Mouse (Mus musculus) adrenal gland, postnatal 14 days (tissue): ENCODE results near the gene Relt. TPM values are rescaled to one million over a fixed set of nuclear protein-coding genes. Genes with fewer than 3 reads are reported as not detected.
A peak's percentile ranks its signal among the peaks of the same experiment; 100 is the strongest.

Experiments
- DNase-seq: peaks from one replicate; pipeline ENCODE4 v3.0.0; 2021; ENCODE audit warnings: mixed read lengths
- total RNA-seq: library from RNA; stranded (reverse); gene quantifications from 2 replicates; pipeline ENCODE4 v1.2.3, GENCODE M21; 2021

Gene Relt
- total RNA-seq, 1 experiment from 2014 or later: 3.1 TPM

DNA sequence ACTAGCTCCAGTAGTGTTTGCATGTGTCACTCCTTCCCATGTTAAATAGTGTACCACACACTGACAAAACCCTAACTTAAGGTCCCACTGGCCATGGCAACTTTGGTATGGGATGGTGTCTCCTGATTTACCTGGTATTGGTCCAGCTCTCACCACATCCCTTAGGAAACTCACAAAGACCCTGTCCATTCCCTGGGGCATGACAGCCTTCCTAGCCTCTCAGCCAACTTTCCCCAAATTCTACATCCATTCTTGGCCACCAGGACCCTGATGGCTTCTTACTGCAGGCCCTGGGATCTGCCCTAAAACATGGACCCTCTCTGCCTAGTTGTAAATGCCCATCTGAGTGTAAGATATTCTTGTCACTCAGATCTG lies 18.2 kb downstream of the Relt start:
- DNase-seq: no peak

DNA sequence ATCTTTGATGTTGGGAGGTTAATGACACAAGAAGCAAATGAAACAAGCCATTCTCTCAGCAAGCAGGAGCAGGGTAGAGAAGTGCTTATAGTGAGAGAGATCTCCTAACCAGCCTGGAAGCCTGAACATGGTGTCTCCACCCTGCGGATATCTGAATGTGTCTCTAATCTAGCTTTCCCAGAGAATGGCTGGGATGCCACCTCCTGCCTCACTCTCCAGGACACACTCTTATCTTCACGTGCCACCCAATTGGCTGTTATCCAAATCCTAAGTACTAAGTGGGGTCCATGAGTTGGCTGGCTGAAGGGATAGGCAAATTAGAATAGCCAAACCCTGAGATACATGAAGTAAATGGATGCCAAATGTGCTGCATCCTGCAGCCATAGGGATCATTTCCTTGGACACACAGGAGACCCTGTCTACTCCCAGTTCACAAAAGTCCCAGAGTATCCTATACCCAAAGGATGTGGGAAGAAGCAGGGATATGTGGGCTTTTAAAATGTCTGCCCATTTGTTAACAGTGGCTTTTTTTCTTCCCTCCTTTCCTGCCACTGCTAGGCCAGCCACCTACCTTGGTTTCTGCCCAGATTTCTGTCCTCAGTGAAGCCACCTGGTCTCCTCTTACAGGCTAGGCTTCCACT lies 18.7 kb downstream of the Relt start:
- no peak for DNase-seq

DNA sequence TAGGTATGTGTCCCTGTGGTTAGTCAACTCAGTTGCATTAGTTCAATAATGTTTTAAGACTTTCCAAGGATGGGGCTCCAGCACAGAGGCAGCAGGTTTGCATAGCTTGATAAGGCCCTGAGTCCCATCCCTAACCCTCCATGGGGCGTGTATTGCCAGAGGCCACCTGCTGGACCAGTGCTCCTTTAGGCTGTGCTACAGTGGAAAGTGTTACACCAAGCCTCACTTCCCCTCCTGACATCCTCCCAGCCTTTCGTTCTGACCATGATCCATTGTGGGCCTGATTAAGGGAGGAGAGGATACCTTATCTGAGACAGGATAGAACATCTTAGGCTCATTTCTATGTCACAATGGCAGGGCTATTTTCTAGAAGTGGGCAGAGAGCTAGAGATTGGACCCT lies 19.4 kb downstream of the Relt start:
- DNase-seq: no peak

DNA sequence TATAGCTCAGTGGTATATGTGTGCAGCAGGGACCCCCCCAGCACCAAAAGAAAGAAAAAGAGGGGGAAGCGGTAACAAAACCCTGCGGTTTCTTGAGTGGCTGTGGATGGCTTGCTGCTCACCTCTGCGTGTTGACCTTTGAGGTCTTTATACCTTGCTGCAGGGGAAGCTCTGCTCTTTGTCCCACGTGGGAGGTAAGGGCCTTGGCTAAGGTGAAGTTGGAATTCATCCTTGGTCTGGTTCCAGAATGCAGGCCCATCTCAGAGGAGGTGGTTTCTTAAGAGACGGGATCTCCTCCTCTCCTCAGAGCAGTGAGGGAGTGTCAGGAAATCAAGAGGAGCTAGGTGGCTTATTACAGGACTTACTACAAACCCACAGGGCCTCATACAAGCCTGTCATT lies 21.1 kb downstream of the Relt start:
- no peak for DNase-seq

DNA sequence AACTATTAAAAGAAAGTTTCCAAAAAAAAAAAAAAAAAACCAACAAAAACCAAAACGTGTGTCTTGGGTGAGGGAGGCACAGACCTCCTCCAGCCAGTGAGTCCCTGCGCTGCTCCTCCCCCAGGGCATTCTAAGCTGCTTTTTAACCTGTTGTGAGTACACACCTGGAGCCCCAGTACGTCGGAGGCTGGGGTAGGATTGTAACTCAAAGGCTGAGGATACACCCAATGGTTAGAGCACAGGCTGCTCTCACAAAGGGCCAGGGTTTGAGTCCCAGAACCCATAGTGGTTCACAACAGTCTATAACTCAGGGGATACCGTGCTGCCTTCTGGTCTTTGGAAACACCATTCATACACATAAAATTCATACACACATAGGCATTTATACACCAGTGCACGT lies 21.6 kb downstream of the Relt start:
- no peak for DNase-seq

DNA sequence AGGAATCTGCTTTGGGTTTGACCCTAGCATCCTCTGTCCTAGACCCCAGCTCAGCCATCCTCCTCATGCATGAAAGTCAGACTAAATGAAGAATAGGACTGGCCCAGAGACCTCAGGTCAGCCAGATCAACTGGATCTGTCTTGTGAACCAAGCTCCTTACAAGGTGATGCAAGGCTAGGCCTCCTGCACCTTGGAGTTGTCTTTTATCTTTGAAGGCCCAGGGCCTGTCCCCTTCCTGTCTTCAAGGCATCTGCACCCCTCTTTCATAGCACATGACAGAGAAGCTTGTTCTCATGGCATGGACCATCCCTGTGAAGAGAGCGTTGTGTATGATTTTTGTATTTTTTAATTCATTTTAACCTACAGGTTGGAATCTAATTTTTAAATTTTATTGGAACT lies 22.3 kb downstream of the Relt start:
- DNase-seq: no peak

DNA sequence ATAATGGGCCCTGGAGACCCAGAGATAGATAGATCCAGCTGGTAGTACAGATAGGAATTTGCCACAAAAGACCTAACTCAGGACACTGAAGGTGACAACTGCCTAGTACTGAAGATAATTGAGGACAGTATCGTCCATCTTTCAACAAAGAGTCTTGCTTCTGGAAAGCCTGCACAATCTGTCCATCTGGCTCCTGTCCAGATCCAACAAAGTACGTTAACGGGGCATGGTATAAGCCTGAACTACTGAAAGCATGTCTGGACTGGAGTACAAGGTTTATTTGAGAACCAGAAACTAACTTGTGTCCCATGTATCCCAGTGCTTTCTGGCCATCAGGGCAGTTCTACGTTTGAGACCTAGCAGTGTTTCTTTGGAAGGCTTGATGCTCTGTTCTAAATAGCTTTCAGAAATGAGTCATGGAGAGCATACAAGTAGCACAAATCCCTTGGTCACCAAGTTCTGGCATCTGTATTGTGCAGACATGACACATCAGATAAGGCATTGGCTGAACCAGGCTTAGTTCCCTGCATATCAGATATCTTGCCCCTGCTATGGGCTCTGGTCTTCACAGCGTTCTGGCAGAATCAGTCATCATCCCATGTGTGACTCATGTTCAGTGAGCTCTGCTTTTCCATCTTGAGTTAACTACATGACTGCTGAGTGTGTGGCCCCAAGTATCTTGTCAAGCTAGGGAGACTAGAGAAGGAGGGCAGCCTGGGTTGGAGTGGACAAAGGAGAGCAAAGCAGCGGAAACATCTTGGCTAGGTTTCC lies 23.4 kb downstream of the Relt start:
- peak; percentile 35 for DNase-seq

DNA sequence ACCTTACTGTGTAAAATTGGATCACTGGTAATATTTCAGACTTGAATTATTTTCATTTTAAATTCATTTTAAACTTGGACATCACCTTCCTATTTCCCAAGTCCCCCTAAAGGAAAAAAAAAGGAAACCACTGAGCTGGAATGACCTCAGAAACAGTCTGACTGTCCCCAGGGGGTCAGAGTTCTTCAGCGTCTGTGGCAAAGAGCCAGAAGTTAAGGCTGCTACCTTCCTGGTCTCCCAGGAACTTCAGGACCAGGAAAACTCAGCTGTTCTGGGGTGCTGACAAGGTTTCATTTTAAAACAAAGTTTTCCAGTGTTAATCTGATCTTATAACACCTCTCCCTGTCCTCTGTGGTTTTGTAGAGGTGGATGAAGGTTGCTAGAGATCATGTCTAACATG lies 25.5 kb downstream of the Relt start:
- DNase-seq: no peak

DNA sequence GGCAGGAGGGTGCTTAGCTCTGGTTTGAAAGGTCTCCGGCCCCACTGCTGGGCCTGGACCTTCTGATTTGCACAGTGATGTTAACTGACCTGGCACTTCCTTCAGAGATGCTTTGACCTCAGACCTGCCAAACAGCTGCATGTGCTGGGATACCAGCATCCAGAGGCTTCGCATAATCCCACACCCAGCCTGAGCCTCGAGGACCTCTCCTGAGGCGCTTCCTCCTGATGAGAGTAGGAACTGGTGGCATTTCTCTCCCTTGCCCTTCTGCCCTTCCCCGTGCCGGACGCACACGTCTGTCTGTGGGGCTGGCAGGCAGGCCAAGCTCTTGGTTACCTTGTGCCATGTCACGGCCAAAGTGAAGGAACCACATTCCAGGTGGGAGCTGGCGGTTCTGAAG lies 26.6 kb downstream of the Relt start:
- DNase-seq: no peak

DNA sequence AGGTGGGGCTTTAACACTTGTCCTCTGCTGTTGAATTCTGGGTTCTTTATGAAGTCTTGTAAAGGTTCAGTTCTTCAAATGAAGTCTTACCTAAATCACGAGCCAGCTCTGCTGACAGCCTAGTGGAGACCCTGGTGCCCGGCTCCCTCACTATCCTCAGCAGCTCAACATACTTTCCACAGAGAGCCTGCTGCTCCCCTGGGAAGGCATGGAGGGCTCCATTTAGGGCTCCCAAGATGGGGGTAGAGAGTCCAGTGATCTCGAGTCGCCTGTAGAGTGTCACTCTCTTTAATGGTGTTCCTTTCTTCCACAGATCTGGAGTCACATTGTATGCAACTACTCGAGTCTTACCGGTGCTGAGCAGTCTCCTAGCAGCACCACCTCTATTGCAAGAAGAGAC lies 27.5 kb downstream of the Relt start:
- no peak for DNase-seq

DNA sequence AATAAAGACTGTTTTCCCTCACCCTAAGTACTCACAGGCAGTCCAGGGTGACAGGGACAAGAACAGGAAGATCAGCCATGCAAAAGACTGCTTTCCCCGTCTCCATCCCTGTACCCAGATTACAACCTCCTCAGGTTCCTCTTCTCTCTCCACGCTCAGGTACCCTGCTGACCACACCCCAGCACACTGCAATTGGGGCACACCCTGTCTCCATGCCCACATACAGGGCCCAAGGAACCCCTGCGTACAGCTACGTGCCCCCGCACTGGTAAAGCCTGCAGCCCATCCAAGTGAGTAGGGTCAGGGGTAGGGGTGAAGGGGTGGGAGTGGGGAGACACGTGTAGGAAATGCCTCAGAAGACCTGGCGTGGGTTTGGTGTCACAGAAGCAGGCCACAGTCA lies 28.1 kb downstream of the Relt start:
- no peak for DNase-seq

DNA sequence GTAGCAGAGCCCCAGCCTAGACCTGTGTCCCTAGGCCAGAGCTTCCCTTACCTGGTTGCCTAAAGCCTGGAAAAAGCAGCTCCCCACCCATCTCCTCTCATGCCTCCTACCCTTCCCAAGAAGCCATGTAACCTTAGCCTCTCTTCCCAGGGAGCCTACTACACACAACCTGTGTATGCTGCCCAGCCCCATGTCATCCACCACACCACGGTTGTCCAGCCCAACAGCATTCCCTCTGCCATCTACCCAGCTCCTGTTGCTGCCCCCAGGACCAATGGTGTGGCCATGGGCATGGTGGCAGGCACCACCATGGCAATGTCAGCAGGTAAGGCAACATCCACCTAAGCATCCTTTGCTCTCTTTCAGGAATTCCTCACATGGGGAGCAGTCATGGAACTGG lies 29.4 kb downstream of the Relt start:
- DNase-seq: no peak

DNA sequence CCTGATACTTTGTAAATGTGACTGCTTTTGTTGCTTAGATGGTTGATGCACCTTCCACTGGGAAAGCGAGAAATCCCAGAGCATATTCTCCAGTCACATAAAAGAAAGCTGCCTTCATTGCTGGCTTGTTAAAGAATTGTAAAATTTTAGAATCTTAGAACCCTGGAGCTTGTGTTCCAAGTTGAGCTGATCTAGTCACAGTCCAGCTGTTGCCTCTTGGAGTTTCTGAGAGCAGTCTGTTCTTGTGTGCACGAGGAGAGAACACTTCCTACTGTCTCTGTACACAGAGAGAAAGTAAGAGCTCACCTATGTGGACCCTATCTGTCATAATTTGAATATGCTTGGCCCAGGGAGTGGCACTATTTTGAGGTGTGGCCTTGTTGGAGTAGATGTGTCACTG lies 34.7 kb downstream of the Relt start:
- DNase-seq: no peak

DNA sequence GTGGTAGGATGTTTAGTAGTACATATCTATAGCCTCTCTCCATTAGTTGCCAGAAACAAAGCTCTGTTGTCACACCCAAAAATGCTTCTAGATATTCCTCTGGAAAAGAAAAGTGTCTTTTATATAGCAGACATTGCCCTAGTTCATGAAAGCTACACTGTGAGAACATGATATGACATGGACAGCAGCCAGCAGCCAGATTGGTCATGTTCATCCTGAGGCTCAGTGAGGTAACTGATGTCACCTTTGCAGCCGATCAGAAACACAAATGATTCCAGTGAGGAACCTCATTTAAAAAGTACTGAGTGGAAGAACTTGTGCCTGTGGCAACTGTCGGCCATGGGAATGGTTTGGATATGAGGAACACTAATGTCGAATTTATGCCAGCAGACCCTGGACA lies 38.6 kb downstream of the Relt start:
- DNase-seq: no peak

DNA sequence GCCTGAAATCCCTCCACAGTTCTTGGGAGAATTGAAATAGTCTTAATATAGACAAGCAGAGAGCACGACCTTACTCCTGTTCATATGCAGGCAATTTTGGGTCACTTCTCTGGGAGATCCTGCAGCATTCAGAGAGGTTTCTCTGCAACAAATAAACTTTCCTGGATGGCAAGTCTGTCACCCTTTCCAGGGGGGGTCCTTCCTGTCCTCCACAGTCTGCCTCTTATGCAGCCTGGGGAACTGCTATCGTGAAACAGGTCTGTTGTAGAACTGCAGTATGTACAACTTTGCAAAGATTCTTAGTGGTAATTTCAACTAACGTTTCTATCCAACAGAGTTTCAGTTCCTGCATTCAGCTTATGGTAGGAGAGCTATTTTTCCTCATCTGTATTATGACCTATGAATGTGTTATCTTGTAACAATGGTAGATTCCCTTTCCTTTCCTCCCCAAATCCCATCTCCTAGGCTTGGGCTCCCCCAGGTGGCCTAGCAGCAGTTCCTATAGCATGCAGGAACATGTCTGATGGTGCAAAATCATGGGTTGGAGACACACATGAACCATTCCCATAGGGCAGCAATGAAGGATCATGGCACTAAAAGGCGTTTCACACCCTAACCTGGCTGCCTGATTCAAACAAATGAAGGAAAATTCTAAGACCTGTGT lies 44.7 kb downstream of the Relt start:
- DNase-seq: peak; percentile 52

DNA sequence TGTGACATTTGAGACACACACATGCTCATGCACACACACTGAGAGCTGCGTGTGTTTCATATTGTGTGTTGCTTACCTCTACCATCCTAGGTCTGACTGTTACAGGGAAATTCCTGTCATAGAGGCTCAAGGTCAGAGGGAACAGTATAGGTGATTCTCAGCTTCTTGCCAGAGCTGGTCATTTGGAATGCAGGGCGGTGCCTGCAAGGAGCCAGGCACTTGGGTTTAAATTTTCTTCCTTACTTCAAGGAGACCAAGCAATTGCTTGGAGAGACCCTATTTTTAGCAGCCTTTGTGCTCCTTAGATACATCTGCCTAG lies 45.8 kb downstream of the Relt start:
- DNase-seq: no peak

DNA sequence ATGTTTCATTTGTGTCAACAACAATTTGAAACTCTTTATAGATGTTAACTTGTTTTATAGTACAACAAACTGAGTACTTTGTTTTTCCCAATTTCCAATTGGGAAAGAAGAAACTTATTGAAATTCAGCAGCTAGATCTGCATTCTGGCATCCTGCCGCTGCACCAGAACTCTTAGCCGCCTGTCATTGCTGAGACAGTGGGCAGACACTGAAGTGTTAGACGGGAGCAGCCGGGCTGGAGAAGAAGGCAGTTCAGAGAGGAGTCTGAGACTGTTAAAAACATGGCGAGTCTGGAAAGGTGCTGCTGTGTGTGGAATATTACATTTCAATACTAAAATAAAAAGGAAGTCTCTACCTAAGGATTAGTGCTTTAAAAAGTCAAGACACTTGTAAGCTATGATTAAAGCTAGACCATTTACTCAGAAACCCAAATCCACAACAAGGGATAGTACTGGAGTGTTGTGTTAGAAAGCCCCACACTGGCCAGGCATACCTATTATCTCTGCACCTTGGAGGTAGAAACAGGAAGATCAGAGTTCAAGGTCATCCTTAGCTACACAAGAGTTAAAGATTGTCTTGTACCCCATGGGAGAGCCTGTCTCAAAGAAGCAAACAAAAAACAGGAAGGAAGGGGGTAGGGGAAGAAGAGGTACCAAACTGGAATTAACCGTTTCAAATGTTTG lies 46.3 kb downstream of the Relt start:
- DNase-seq: no peak

DNA sequence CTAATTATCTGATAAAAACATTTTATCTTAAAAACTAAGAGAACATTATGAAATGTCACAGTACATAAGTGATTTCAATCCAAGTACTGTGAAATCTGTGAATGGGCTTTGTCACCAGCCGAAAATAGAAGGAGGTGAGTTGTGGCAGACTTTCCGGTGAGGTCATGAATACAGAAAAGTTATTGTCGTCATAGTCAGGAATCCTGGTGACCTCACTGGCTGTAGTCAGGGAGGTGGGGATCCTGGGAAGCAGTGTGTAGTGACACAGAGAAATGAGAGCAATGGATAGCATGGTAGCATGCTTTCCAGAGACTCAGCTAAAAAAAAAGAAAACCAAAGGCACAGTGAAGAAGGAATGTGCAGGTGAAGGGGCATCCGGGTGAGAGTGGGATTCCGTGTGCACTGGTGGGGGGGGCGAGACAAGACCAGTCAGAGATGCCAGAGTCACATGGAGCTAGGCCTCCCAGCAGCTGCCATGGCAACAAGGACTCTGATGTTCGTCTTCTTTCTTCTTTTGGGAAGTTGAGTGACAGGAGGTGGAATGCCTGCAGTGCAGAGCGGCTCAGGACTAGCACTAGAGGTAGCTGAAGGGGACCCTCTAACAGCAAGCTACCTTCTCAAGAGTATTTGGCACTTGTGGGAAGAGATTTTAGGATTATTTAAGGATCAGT lies 47.2 kb downstream of the Relt start:
- no peak for DNase-seq

DNA sequence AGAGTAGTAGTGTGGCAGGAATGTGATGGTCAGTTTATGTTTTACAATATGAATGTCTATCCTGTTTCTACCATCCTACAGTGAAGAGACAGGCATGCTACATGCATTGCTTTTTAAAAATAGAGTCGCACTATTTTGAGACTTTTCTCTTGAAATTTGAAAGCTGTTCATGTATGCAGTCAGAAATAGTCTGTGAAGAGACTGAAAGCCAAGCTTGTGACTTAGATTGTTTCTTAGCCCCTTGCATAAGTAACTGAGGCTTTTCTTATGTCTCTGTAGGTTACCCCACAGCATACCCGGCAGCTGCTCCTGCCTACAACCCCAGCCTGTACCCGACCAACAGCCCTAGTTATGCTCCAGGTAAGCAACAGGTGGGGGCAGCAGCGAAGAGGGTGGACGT lies 50.6 kb downstream of the Relt start:
- no peak for DNase-seq

DNA sequence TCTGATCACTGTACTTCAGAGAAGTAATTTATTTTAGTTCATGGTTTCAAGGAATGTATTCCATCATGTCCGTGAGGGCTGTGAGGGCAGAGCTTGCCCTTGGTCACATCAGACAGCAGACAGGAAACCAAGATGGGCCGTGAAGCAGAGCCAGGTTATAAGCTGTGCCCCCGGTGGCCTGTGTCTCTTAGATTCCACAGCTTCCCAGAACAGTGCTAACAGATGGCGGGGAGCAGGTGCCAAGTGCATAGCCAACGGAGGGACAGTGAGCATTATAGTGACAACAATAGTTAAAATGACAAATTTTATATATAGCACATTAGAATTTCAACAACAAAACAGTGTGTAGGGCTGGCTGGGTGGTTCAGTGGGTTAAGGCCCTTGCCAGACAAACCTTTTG lies 51.3 kb downstream of the Relt start:
- DNase-seq: no peak

DNA sequence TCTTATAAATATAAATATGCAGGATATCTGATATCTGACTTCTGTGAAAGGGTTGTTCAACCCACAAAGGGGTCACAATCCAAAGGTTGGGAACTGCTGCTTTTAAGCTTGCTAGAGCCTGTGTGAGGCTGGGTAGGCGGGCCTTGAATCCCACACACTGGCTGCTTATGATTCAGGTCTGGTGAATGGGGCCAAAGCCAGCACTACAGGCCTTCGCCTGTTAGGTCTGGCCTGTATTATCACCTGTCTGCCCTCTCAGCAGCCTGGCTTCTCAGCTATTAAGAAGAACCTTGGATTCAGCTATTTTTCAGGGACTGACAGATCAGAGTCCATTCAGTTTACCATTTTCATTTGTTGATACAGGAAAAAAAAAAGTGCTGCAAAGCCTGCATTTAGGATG lies 57.9 kb downstream of the Relt start:
- no peak for DNase-seq

DNA sequence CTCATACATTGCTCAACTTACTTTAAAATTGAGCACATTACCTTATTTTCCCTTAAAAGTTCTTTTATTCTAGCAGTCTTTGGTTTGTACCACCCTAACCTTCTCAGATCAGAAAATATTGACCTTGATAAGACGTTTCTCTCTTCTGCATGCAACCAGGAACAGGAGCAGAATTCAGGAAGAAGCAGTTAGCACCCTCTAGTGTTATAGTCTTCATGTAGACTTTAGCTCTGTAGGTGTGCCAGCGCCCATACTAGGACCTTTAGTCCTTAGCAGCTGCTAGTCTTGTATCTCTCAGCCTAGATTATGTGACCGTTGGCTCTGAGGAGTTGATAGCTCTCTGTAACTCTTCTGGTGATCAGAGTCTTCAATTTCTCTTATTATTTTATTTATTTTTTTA lies 64.4 kb downstream of the Relt start:
- no peak for DNase-seq
